Mouse (Mus musculus): ENCODE results near the gene Nav2.
A peak's percentile ranks its signal among the peaks of the same experiment; 100 is the strongest.

The Nav2 gene

GRCm38 (mm10) chr7:49105501-49105900 lies 197.0 kb downstream of the Nav2 start:
- DNase-seq = no peak

GRCm38 (mm10) chr7:49108076-49108475 lies 199.6 kb downstream of the Nav2 start:
- no peak for DNase-seq

GRCm38 (mm10) chr7:49119016-49119415 lies 210.5 kb downstream of the Nav2 start:
- no peak for DNase-seq

GRCm38 (mm10) chr7:49119794-49120487 lies 211.4 kb downstream of the Nav2 start:
- no peak for DNase-seq

- DNase-seq = no peak
These were observed 212.0 kb downstream of the Nav2 start for GRCm38 (mm10) chr7:49120488-49120864.

GRCm38 (mm10) chr7:49120935-49121691 lies 212.6 kb downstream of the Nav2 start:
- peak; percentile 92 for DNase-seq

GRCm38 (mm10) chr7:49122498-49122897 lies 214.0 kb downstream of the Nav2 start:
- DNase-seq = no peak

- DNase-seq = peak; percentile 64
These were observed 217.0 kb downstream of the Nav2 start for GRCm38 (mm10) chr7:49125545-49125944.

- DNase-seq = no peak
These were observed 219.7 kb downstream of the Nav2 start for GRCm38 (mm10) chr7:49128224-49128623.

- peak; percentile 86 for DNase-seq
These were observed 224.4 kb downstream of the Nav2 start for GRCm38 (mm10) chr7:49132851-49133351.

GRCm38 (mm10) chr7:49134396-49134795 lies 225.9 kb downstream of the Nav2 start:
- no peak for DNase-seq

GRCm38 (mm10) chr7:49139762-49140161 lies 231.2 kb downstream of the Nav2 start:
- DNase-seq = no peak

- no peak for DNase-seq
These were observed 235.4 kb downstream of the Nav2 start for GRCm38 (mm10) chr7:49143966-49144365.

GRCm38 (mm10) chr7:49145749-49146670 lies 237.5 kb downstream of the Nav2 start:
- peak; percentile 36 for DNase-seq

- no peak for DNase-seq
These were observed 243.8 kb downstream of the Nav2 start for GRCm38 (mm10) chr7:49152297-49152696.

- no peak for DNase-seq
These were observed 244.2 kb downstream of the Nav2 start for GRCm38 (mm10) chr7:49152713-49153112.

- DNase-seq = peak; percentile 38
These were observed 250.3 kb downstream of the Nav2 start for GRCm38 (mm10) chr7:49158641-49159381.

- DNase-seq = no peak
These were observed 251.4 kb downstream of the Nav2 start for GRCm38 (mm10) chr7:49159646-49160555.

GRCm38 (mm10) chr7:49162079-49162478 lies 253.6 kb downstream of the Nav2 start:
- DNase-seq = no peak

- DNase-seq = no peak
These were observed 255.3 kb downstream of the Nav2 start for GRCm38 (mm10) chr7:49163789-49164188.

GRCm38 (mm10) chr7:49164868-49165267 lies 256.4 kb downstream of the Nav2 start:
- DNase-seq = no peak
